Mouse (Mus musculus) lung, postnatal 0 days (tissue): Measurements from ENCODE around the gene Arl4c. TPM values are rescaled to one million over a fixed set of nuclear protein-coding genes. Genes with fewer than 3 reads are reported as not detected.

Experiments
- ATAC-seq: fragments of 200-750 bp; cut with Nextera tagmentation; 2 replicates; pipeline ENCODE4 v1.8.0; 2017; ENCODE audit warnings: moderate library complexity
- DNase-seq: peaks from one replicate; pipeline ENCODE4 v3.0.0-alpha.2; 2016; ENCODE audit warnings: low spot score
- H3K27ac ChIP-seq: fragments of 300-500 bp; sonication (generic); 2 replicates; pipeline ENCODE4 v1.5.1; 2014; ENCODE audit warnings: antibody characterized with exemption, mild to moderate bottlenecking, low read length, mixed read lengths
- H3K27me3 ChIP-seq: fragments of 300-500 bp; sonication (generic); replicated peaks from 2 replicates; pipeline ENCODE4 v1.6.1; 2014; ENCODE audit warnings: low read length, mixed read lengths; ENCODE audit not compliant: insufficient read depth
- H3K36me3 ChIP-seq: fragments of 300-500 bp; sonication (generic); 2 replicates; pipeline ENCODE4 v1.6.1; 2014; ENCODE audit warnings: low read length, mixed read lengths; ENCODE audit not compliant: insufficient read depth
- H3K4me1 ChIP-seq: fragments of 300-500 bp; sonication (generic); 2 replicates; pipeline ENCODE4 v1.6.1; 2014; ENCODE audit warnings: antibody characterized with exemption, low read depth, low read length, mixed read lengths; ENCODE audit not compliant: insufficient read depth
- H3K4me2 ChIP-seq: fragments of 300-500 bp; sonication (generic); replicated peaks from 2 replicates; pipeline ENCODE4 v1.6.1; 2014; ENCODE audit warnings: low read depth, mild to moderate bottlenecking, low read length, moderate library complexity, mixed read lengths
- H3K4me3 ChIP-seq: fragments of 300-500 bp; sonication (generic); 2 replicates; pipeline ENCODE4 v1.5.1; 2014; ENCODE audit warnings: low read depth, low read length
- H3K9ac ChIP-seq: fragments of 300-500 bp; sonication (generic); replicated peaks from 2 replicates; pipeline ENCODE4 v1.6.1; 2014; ENCODE audit warnings: low read depth, mild to moderate bottlenecking
- H3K9me3 ChIP-seq: fragments of 300-500 bp; sonication (generic); 2 replicates; pipeline ENCODE4 v1.6.1; 2016; ENCODE audit warnings: low read length, mixed read lengths
- CTCF ChIP-seq: IDR thresholded peaks from 2 replicates; pipeline ENCODE4 v1.5.1; 2016; ENCODE audit warnings: antibody characterized with exemption, mild to moderate bottlenecking
- EP300 ChIP-seq: IDR thresholded peaks from 2 replicates; pipeline ENCODE4 v1.6.1; 2016; ENCODE audit warnings: antibody characterized with exemption, mild to moderate bottlenecking, control low read depth
- WGBS: fragments of 180-500 bp; shearing (Covaris S2); extraction: QIAGEN DNeasy Blood & Tissue Kit; methylation state at CpG from one replicate; pipeline ENCODE4 v1.1.7; 2014; 5-methylcytosine and 5-hydroxymethylcytosine counted together
- polyA plus RNA-seq: library from polyadenylated mRNA; unstranded; fragments of >200 nt; fragmentation: Nextera tagmentation; extraction: Ambion mirVana; gene quantifications from 2 replicates; pipeline ENCODE4 v1.2.1, GENCODE M21; 2015

The Arl4c gene
- polyA plus RNA-seq, 1 experiment from 2014 or later = 24.9 TPM

DNA sequence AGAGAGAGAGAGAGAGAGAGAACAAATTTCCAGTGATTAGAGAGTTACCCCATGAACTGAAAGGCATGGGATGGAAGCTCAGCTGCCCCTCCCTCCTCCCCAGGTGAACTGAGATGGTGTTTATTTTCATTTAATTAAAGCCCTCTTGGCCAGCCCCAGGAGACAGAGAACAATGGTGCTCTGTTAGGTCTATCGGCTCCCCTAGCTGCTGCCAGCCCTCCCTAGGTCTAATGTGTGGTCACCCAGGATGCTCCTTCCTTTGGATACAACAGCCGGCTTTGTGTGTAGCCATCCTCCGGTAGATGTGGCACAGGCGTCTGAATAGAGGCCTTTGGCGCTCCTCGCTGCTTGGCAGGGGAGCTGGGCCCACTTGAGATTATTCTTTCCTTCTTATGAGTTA lies 5.5 kb upstream of the Arl4c start:
- ATAC-seq (no peak), DNase-seq (no peak)
- Histone ChIP-seq H3K27ac (no peak overlapping the region), H3K4me3 (no peak overlapping the region), H3K9ac (no peak overlapping the region), H3K4me1 (no peaks in the 10 kb centered on the region; the same call in 1 of the 2 replicates), H3K9me3 (no peaks in the 10 kb centered on the region), H3K36me3 (no peaks in the 10 kb centered on the region), H3K27me3 (no peaks in the 10 kb centered on the region), H3K4me2 (no peak overlapping the region)
- no peak for TF ChIP-seq CTCF
- no peak for TF ChIP-seq EP300
- WGBS = 54% methylated on average over 6 of the region's 6 CpGs

DNA sequence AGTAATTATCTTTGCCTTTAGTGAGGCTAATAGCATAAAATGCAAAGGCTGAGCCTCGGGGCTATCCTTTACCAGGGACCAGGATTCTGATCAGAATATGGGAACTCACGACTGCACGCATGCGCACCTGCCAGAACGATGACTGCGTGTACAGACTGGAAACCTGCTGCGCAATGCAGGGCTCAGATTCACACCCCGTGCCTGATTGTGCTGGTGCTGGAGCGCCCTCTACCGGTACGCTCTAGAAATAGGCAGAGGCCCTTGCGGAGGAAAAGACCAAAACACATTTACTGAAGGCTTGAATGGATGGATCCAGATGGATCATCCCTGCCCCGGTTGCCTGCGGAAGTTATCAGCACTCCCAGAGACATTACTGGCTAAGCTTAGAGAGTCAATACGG lies 3.8 kb upstream of the Arl4c start:
- Histone ChIP-seq H3K4me3 (no peak overlapping the region), H3K9ac (no peak overlapping the region), H3K4me2 (no peak overlapping the region), H3K9me3 (no peaks in the 10 kb centered on the region), H3K36me3 (no peaks in the 10 kb centered on the region), H3K4me1 (no peaks in the 10 kb centered on the region; the same call in 1 of the 2 replicates), H3K27me3 (no peaks in the 10 kb centered on the region), H3K27ac (no peak overlapping the region)
- DNase-seq (peak; percentile 97), ATAC-seq (peak; percentile 56)
- 1% methylated on average over 15 of the region's 15 CpGs for WGBS
- TF ChIP-seq EP300 (no peak), CTCF (peak; percentile 100)

DNA sequence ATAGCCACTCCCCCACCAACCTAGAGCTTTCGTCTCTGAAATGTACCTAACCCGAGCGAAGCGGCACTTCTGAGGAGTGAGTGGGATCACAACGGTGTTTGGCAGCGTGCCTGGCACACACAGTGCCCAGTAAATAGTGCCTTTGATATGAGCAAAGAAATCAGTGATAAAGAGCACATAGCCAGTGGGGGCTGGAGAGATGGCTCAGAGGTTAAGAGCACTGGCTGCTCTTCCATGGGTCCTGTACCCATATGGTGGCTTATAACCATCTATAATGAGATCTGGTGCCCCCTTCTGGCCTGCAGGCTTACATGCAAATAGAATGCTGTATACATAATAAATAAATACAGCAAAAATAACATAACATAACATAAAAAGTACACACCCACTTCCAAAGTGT lies 3.0 kb upstream of the Arl4c start:
- no peak overlapping the region for H3K4me2 ChIP-seq
- TF ChIP-seq CTCF (peak; percentile 77), EP300 (peak; percentile 60; the same call in 1 of the 2 replicates)
- no peaks in the 10 kb centered on the region for H3K9me3 ChIP-seq
- H3K4me1 ChIP-seq = no peaks in the 10 kb centered on the region; the same call in 1 of the 2 replicates
- ATAC-seq = peak; percentile 20
- no peak overlapping the region for H3K4me3 ChIP-seq
- DNase-seq = peak; percentile 77
- no peak overlapping the region for H3K27ac ChIP-seq
- no peaks in the 10 kb centered on the region for H3K36me3 ChIP-seq
- no peaks in the 10 kb centered on the region for H3K27me3 ChIP-seq
- no peak overlapping the region for H3K9ac ChIP-seq
- 60% methylated on average over 6 of the region's 6 CpGs for WGBS

DNA sequence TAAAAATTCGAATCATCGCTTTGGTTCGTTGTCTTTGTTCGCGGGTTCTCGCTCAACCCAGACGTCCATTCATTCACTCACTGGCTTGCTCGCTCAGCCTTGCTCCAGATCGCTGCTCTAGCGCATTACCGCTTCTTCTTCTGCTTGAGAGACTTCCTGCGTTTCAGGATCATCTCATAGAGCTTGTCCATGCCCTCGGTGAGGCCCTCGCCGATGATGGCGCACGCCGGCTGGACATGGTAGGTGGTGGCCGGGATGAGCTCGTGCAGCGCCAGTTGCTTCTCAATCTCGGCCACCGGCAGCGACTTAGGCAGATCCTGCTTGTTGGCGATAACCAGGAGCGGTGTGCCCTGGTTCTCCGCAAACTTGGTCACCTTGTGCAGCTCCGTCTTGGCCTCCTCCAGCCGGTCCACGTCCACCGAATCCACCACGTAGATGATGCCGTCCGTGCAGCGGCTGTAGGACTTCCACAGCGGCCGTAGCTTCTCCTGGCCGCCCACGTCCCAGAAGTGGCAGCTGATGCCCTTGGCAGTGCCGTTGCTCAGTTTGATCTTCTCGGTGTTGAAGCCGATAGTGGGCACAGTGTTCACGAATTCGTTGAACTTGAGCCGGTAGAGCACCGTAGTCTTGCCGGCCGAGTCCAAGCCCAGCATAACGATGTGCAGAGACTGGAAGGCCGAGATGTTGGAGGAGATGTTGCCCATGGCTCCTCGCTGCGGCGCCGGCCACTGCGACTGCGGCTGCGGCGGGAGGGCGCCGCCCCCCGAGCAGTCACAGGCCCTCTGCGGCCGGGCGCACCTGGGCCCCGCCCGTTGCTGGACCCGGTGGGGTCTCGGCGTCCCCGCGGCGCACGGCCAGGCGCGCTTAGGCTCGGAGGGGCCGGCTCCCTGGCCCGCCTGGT lies 810 bp downstream of the Arl4c start:
- Histone ChIP-seq H3K36me3 (no peaks in the 10 kb centered on the region), H3K27ac (peak overlapping the region; percentile 92), H3K4me1 (no peaks in the 10 kb centered on the region; the same call in 1 of the 2 replicates), H3K27me3 (no peaks in the 10 kb centered on the region), H3K4me2 (peak overlapping the region; percentile 92), H3K9me3 (no peaks in the 10 kb centered on the region), H3K9ac (peak overlapping the region; percentile 85), H3K4me3 (peak overlapping the region; percentile 80)
- WGBS = 1% methylated on average over 62 of the region's 78 CpGs
- DNase-seq = peak; percentile 62
- no peak for TF ChIP-seq EP300
- no peak for TF ChIP-seq CTCF
- peak; percentile 62 for ATAC-seq

DNA sequence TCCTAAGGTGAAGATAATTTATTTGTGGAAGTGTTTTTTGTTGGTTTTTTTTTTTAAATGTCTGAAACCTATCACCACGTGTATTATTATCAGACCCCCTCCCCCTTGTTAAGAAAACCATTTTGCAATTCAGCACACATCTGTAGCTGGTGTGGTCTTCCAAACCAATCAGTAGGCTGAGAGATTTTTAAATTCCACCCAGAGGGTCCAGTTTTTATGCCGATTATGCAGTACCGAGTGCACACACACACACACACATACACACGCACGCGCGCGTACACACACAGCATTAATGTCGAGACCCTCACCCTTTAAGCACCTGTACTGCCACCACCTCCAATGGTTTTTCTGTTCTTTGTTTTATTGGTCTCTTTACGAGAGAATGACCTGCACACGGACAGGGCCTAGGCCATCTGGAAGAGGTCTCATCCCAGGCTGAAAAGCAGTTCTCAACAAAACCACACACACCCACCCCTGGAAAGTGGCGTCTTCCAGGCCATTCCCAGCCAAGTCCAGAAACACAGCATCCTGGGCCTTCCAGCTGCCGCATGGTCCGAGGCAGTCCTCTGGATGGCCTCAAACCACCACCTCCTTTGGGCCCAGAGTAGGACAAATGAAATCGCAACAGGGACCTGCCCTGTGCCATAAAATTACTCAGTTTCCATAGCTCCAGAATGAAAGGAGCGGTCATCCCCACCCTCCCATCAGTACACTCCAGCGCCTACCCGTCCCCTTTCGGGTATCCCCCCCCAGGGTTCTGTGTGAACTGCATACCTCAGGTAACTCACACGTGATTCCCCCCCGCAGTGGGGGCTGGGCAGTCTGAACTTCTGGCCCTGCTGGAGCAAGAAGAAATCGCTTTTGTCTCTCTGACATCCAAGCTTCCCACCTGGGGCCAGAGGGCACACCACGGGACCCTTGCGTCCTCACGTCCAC lies 1.9 kb downstream of the Arl4c start:
- Histone ChIP-seq H3K27ac (peak overlapping the region; percentile 92), H3K4me2 (peak overlapping the region; percentile 92)
- DNase-seq = peak; percentile 50

More for the DNA sequence above, 1.9 kb downstream of the Arl4c start:
- no peaks in the 10 kb centered on the region for H3K36me3 ChIP-seq
- peak overlapping the region; percentile 80 for H3K4me3 ChIP-seq
- H3K27me3 ChIP-seq = no peaks in the 10 kb centered on the region
- no peak for ATAC-seq
- 10% methylated on average over 25 of the region's 25 CpGs for WGBS
- no peaks in the 10 kb centered on the region for H3K4me1 ChIP-seq
- H3K9me3 ChIP-seq = no peaks in the 10 kb centered on the region
- H3K9ac ChIP-seq = peak overlapping the region; percentile 85
- TF ChIP-seq CTCF (no peak; the same call in 1 of the 2 replicates), EP300 (no peak)
